Mouse (Mus musculus) CH12.LX (cell line): ENCODE measurements at regions not wholly inside any gene's neighbourhood (a gene's known extent, or its start where the extent isn't known, plus 50 kb on each side); places are given as distances from the start of the nearest gene placed in this dataset.
"Not testable (repeated sequence)": the region's sequence is repeated elsewhere in the genome, so short reads cannot be mapped to it uniquely, and the experiment has no call there.

ENCODE experiments used
- DNase-seq: peaks from one replicate; pipeline ENCODE4 v3.0.0-alpha.2; 2013; ENCODE audit errors: extremely low read depth
- H3K27ac ChIP-seq: 2 replicates; pipeline ENCODE4 v1.5.1; 2012; ENCODE audit warnings: low read depth, mild to moderate bottlenecking, control low read depth, moderate library complexity; ENCODE audit not compliant: insufficient read depth
- H3K27me3 ChIP-seq: replicated peaks from 2 replicates; pipeline ENCODE3; 2012; ENCODE audit warnings: inconsistent platforms
- H3K36me3 ChIP-seq, 2 experiments: replicated peaks in 1 of 2; 2 replicates each; pipeline versions ENCODE3 to v1.6.1; 2012; ENCODE audit warnings: inconsistent platforms in 1 of 2, low read length in 1 of 2, mild to moderate bottlenecking in 1 of 2, mixed read lengths in 1 of 2, moderate library complexity in 1 of 2; ENCODE audit not compliant: control insufficient read depth in 1 of 2, insufficient read depth in 1 of 2
- H3K4me1 ChIP-seq, 2 experiments: 2 replicates each; pipeline ENCODE4 v1.6.1; 2012; ENCODE audit warnings: inconsistent platforms in 1 of 2, moderate library complexity in 1 of 2; ENCODE audit not compliant: insufficient read depth in 2 of 2, control insufficient read depth in 1 of 2
- H3K4me2 ChIP-seq: 2 replicates; pipeline ENCODE4 v1.6.1; 2012; ENCODE audit warnings: low read depth, mild to moderate bottlenecking, control low read depth; ENCODE audit not compliant: poor library complexity, insufficient read depth, severe bottlenecking
- H3K4me3 ChIP-seq, 3 experiments: fragments of 150-350 bp in 1 of 3; sonication (generic) in 1 of 3; replicated peaks in 1 of 3; 2 replicates each; pipeline versions ENCODE3 to v1.5.1; 2011 to 2012; ENCODE audit warnings: low read depth in 2 of 3, low read length in 2 of 3, mild to moderate bottlenecking in 2 of 3, moderate library complexity in 2 of 3, control low read depth in 1 of 3, improper control_type of control experiment in 1 of 3, inconsistent platforms in 1 of 3, mixed read lengths in 1 of 3; ENCODE audit not compliant: poor library complexity in 1 of 3
- H3K79me2 ChIP-seq: replicated peaks from 2 replicates; pipeline ENCODE4 v1.6.1; 2012; ENCODE audit warnings: mild to moderate bottlenecking, moderate library complexity; ENCODE audit not compliant: control insufficient read depth, poor library complexity, insufficient read depth, severe bottlenecking; ENCODE audit errors: extremely low read depth
- H3K9ac ChIP-seq: 2 replicates; pipeline ENCODE4 v1.6.1; 2012; ENCODE audit warnings: low read depth, mild to moderate bottlenecking, control low read depth, moderate library complexity; ENCODE audit not compliant: insufficient read depth
- H3K9me3 ChIP-seq: replicated peaks from 2 replicates; pipeline ENCODE3; 2012; ENCODE audit warnings: low read length, inconsistent platforms, mixed read lengths
- BHLHE40 ChIP-seq: IDR thresholded peaks from 2 replicates; pipeline ENCODE4 v1.6.1; 2011; ENCODE audit warnings: mild to moderate bottlenecking, low read depth, low read length, improper control_type of control experiment
- E2F4 ChIP-seq: IDR thresholded peaks from 2 replicates; pipeline ENCODE4 v1.6.1; 2011; ENCODE audit warnings: low read depth, low read length, improper control_type of control experiment; ENCODE audit not compliant: insufficient replicate concordance
- GABPA ChIP-seq: IDR thresholded peaks from 2 replicates; pipeline ENCODE4 v1.6.1; 2012; ENCODE audit warnings: low read depth, low read length, improper control_type of control experiment, inconsistent platforms; ENCODE audit not compliant: insufficient replicate concordance
- JUND ChIP-seq: conservative IDR thresholded peaks from 2 replicates; pipeline ENCODE4 v1.6.1; 2011; ENCODE audit warnings: low read depth, low read length, improper control_type of control experiment
- KAT2A ChIP-seq: IDR thresholded peaks from 2 replicates; pipeline ENCODE4 v1.6.1; 2012; ENCODE audit warnings: low read length, improper control_type of control experiment, inconsistent platforms; ENCODE audit not compliant: insufficient replicate concordance
- MAFK ChIP-seq: IDR thresholded peaks from 2 replicates; pipeline ENCODE4 v1.6.1; 2011; ENCODE audit warnings: low read length, improper control_type of control experiment; ENCODE audit not compliant: insufficient replicate concordance
- PAX5 ChIP-seq: IDR thresholded peaks from 2 replicates; pipeline ENCODE4 v1.6.1; 2012; ENCODE audit warnings: low read length, inconsistent platforms, mixed read lengths
- USF2 ChIP-seq: conservative IDR thresholded peaks from 2 replicates; pipeline ENCODE4 v1.6.1; 2011; ENCODE audit warnings: low read depth, low read length, improper control_type of control experiment
- ZC3H11A ChIP-seq: IDR thresholded peaks from 2 replicates; pipeline ENCODE4 v1.6.1; 2012; ENCODE audit warnings: low read depth, mild to moderate bottlenecking, inconsistent platforms, low read length, improper control_type of control experiment
- dilution Hi-C: fragments of 300-500 bp; cut with MboI; formaldehyde crosslinking; loops from 2 replicates; pipeline ENCODE4 v1.14.3; 2020; ENCODE audit warnings: low sequenced_read_pairs; ENCODE audit not compliant: extremely low pct_unique_long_range_greater_than_20kb, extremely low pct_ligation_motif_present
- in situ Hi-C: fragments of 300-500 bp; cut with MboI; formaldehyde crosslinking; loops from 3 replicates; pipeline ENCODE4 v1.14.3; 2019; ENCODE audit warnings: low sequenced_read_pairs, low pct_ligation_motif_present, low pct_unique_long_range_greater_than_20kb, mixed read lengths

DNA sequence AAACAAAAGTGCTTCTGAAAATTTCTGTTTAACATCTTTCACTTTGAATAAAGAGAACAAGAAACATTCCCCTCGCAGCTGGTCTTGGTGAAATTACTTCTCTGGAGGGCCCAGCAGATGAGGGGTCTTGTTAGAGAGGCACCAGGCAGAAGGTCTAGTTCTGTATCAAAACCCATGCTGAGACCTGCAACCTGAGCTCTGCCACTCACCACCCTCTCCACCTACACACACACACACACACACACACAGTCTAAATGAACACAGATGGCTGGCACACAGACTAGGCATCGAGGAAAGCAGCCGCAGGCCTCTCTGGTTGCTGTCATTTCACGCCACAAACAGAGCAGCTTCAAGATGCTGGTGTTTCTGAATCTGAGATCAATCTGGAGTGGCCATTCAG, 147.1 kb upstream of the Slc25a13 start:
- dilution Hi-C loops: no loop called here

DNA sequence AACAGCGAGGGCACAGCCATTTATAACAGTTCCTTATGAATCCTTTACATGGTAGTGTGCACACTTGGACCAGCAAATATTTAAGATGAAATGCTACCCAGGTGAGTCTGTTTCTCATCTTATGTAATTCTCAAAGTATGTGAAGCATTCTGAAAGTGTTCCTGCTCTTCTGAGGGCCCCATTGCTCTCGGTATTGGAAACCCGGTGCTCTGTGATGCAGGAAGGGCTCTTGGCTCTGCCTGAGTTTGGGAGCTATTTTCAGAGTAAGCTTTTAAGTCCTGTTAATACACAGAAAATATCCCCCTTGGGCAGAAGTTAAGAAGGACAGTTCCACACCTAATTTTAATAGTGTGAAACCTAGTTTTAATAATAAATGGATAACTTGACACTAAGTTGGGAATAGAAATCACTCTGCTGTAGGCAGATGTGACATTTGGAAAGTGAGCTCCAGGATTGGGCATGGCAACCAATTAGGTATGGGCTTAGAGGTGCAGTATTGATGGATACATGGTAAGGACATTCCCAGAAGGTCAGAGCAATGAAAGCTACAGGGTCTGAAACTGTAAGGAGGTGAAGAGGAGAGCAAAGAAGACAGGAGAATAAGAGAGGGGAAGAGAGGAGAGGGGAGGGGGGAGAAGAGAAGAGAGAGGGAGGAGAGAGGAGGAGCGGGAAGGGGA, 145.8 kb upstream of the Slc25a13 start:
- TF ChIP-seq KAT2A: no peak
- TF ChIP-seq MAFK: no peak
- no peak for TF ChIP-seq JUND
- no peak for TF ChIP-seq USF2
- no peak for TF ChIP-seq E2F4
- TF ChIP-seq ZC3H11A: no peak
- Histone ChIP-seq H3K27me3 (no peaks in the 10 kb centered on the region), H3K27ac (no peak overlapping the region), H3K36me3 (no peaks in the 10 kb centered on the region), H3K4me1 (no peaks in the 10 kb centered on the region), H3K4me3 (no peak overlapping the region), H3K9me3 (no peaks in the 10 kb centered on the region), H3K4me2 (no peak overlapping the region), H3K9ac (no peak overlapping the region), H3K79me2 (no peaks in the 10 kb centered on the region)
- DNase-seq: no peak
- in situ Hi-C loops (no loop called here), dilution Hi-C loops (no loop called here)

More for the DNA sequence above, 147.1 kb upstream of the Slc25a13 start:
- Histone ChIP-seq H3K4me2 (no peak overlapping the region), H3K9me3 (no peaks in the 10 kb centered on the region), H3K4me1 (no peaks in the 10 kb centered on the region), H3K4me3 (no peak overlapping the region), H3K27me3 (no peaks in the 10 kb centered on the region), H3K9ac (no peak overlapping the region), H3K79me2 (no peaks in the 10 kb centered on the region), H3K27ac (no peak overlapping the region), H3K36me3 (no peaks in the 10 kb centered on the region)
- in situ Hi-C loops: no loop called here
- no peak for DNase-seq
- TF ChIP-seq ZC3H11A (no peak), MAFK (no peak), BHLHE40 (no peak), PAX5 (no peak), GABPA (no peak)

DNA sequence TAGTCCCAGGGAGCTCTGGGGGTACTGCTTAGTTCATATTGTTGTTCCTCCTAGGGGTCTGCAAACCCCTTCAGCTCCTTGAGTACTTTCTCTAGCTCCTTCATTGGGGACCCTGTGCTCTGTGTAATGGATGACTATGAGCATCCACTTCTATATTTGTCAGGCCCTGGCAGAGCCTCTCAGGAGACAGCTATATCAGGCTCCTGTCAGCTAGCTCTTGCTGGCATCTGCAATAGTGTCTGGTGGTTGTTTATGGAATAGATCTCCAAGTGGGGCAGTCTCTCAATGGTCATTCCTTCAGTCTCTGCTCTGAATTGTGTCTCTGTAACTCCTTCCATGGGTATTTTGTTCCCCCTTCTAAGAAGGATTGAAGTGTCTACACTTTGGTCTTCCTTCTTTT, 144.2 kb upstream of the Slc25a13 start:
- H3K79me2 ChIP-seq, H3K9ac ChIP-seq, H3K4me2 ChIP-seq, in situ Hi-C loops, H3K9me3 ChIP-seq, H3K27me3 ChIP-seq, H3K27ac ChIP-seq, H3K36me3 ChIP-seq, H3K4me1 ChIP-seq, dilution Hi-C loops, H3K4me3 ChIP-seq, DNase-seq: not testable (repeated sequence)
